Mouse (Mus musculus): ENCODE data around the gene Spsb1.

DNA sequence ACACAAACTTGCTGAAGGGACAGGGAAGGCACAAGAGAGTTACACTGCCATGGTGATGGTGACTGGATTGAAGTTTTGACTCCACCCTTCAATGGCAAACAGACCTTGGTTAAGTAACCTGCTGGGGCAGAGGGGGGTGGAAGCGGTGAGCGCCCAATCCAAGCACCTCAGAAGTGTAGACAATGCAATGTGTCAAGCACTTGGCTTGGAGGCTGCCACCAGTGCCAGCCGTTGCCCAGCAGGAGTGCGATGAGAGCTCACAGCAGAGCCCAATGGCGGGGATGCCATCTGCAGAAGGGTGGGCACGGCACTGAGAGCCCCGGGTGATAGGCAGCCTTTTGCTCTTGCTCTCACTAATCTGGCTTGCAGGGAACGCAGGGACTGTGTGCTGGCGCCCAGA lies 2.6 kb downstream of the Spsb1 start:
- no peak for TF ChIP-seq CTCF (IDR thresholded peaks at IDR 0.05; ENCODE audit: insufficient read depth, low read depth, low read length)
- no peak for TF ChIP-seq POLR2A (IDR thresholded peaks at IDR 0.05; ENCODE audit: insufficient read depth, low read depth, low read length)
